Mouse (Mus musculus): ENCODE measurements around the gene Mtrex.

The Mtrex gene

DNA sequence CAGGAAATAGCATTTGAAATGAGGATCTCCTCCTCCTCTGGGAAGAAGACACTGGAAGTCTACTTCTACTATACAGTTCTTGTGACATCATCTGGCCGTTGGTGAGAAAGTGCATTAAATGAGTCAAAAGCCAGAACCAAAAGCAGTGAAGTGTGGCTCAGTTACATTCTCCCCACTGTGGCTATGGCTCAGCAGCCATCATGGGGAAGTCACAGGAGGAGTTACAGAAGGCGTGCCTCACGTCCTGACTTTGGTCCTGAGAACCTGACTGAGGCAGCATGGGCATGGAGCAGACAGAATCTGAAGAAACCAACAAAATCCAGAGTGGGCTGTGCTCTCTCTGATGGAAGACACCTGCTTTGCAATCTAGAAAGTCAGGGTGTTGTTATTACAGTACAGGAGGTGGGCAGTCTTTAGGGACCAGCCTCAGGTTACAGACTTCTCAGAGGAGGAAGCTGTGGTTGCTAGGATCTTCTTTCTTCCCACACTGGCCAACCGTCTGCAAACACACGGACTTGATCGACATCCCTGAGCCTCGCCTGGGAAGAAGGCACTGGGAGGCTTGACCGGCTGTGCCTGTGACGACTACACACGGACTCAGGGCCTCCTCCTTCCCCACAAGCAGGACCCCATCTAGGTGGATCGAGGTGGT lies 57.0 kb downstream of the Mtrex start:
- DNase-seq (ENCODE audit: low spot score), result no peak

DNA sequence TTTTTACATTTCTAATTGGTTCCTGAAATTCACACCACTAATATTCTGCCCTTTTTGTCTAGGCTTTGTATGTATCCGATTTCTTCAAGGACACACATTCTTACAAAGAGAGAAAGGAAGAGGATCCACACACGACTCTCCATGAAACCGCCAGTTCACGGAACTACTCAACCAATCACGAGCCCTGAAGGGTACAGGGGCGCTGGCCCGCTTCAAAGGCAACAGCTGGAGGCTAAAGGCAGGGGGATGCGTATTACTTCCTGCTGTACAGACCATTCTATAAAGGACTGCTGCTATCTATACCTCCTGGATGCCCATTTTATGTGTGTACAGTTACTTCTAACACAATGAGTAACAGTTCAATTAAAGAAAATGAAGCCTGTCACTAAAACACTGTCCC lies 59.8 kb downstream of the Mtrex start:
- DNase-seq (ENCODE audit: low spot score), result no peak

DNA sequence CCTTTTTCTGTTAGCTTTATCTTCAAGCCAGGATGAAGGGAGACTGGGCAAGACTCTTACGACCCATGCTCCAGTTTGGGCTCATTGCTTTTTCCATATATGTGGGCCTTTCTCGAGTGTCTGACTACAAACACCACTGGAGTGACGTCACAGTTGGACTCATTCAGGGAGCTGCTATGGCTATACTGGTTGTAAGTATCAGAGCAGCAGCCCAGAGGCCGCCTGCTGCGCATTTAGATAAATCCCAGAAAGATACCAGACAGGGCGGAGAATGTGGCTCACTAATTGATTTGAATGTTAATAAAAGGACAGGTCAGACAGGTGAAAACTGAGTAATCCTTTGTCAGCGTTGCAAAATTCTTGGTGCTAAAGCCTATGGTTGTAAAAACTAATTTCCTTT lies 60.4 kb downstream of the Mtrex start:
- no peak for DNase-seq (ENCODE audit: low spot score)

DNA sequence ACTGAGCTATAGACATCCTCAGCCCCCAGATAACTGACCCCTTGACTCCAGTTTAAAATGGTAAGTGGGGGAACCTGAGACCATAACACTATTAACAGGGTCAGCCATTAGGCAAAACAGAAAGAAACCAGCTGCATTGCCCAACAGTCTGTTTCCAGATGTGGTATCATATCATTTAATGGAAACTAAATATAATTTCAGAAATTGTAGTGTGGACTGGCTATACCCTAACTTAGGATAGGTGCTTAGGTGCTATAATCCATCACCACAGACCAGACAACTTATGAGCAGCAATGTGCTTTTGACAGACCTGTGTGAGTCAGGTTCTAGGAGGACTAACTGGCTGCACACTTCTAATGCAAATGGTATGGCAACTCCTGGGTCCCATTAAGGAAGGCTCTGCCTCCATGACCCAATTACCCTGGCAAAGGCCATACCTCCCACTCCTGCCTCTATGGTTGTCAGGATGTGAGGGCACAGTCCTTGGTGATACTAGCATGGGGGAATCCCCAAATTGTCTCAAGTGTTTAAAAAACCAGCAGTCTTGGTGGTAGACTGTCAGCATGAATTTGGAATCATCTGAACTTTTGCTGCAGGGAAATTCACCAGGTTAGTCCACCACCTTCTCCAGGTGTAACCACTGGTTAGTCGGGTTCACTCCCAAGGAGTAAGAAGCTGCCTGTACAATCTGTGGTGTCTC lies 64.1 kb downstream of the Mtrex start:
- no peak for DNase-seq (ENCODE audit: low spot score)

DNA sequence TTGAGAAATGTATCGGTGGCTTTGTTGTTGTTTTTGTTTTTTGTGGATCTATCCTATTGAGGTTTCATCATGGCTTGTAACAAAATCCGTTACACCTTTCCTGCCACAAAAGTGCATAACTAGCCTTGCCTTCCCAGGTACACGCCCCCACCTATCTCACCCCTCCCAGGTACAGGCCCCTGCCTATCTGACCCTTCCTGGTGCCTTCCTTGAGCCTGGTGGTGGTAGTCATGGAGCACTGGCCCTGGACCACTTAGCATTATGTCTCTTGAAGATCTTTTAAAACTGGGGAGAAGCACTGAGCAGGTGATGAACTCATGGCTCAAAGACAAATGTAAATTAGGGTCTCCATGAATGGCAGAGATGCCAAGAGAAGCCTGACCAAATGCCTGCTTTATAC lies 64.9 kb downstream of the Mtrex start:
- no peak for DNase-seq (ENCODE audit: low spot score)

DNA sequence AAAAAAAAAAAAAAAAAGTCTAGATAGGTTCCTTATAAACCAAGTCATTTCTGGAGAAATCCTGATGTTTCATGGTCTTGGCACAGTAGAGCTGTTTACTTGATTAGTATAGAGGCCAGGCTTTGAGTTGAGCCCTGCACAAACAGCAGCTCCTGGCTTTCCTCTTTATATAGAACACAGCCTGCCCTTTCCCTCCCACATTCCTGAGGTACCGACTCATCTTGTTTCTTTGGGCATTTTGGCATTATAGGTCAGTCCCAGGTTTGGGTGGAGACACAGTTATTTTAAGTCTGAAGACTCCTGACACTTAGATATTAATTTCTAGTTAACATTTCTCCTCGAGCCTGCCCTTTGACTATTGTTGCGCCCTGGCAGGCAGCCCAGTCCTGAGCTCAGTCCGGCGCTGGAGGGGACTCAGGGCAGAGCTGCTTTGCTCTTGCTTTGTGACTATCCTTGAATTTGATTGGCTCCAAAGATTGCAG lies 65.3 kb downstream of the Mtrex start:
- no peak for DNase-seq (ENCODE audit: low spot score)

DNA sequence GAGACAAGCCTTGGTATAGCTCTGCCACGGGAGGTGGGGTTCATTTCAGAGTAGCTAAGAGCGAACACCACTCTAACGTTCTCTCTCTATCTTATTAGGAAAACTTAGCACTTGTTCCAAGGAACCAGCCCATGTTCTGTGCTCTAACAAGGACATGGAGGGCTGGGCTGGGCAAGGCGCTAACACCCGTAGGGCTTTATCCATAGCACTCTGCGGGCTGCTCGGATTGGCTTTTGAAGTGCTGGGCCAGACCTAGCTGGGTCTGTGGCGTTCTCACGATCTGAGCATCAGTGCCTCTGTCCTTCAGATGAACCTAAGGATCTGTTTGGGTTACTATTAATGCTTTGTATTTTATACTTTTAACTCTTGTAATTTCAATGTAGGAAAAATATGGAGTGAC lies 66.3 kb downstream of the Mtrex start:
- DNase-seq (ENCODE audit: low spot score), result no peak

DNA sequence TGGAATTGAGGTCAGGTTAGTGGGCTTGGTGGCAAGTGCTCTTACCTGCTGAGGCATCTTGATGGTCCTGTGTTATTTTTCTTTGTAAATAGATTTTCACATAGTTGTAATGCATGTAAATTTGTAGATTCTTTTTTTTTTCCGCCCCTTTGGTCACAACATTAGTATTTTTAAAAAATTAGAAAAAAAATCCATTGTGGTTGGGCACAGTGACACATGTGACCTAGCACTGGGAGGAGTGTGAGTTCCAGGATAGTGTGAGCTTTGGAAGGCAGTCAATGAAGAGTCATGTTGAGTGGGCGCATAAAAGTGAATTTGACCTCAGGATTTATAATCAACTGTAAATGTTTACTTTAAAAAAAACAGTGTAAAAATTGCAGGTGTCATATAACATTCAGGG lies 66.8 kb downstream of the Mtrex start:
- DNase-seq (ENCODE audit: low spot score), result no peak

DNA sequence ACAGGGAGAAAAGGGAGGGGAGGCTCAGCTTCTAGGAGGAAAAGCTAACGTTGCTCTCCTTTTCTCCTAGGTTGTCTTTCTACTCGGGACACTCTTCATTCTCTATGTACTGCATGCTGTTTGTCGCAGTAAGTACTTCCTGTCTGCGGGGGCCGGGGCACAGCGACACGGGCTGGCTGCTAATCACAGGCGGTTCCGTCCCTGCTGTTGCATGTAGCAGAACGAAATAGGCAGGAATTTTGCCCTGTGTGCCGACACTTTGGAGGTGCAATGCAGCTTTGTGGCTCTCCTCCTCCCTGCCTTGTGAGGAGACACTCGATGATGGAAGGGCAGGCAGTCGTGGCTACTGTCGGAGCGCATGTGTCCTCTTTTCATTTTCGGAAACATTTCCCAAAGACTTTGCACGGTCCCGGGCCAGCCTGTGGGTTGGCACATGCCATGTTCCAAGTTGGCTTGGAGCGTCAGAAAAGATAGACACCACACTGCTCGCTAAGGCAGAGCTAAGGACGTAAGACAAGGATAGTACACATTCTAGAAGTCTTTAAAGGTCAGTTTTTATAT lies 67.5 kb downstream of the Mtrex start:
- DNase-seq (ENCODE audit: low spot score), result no peak

DNA sequence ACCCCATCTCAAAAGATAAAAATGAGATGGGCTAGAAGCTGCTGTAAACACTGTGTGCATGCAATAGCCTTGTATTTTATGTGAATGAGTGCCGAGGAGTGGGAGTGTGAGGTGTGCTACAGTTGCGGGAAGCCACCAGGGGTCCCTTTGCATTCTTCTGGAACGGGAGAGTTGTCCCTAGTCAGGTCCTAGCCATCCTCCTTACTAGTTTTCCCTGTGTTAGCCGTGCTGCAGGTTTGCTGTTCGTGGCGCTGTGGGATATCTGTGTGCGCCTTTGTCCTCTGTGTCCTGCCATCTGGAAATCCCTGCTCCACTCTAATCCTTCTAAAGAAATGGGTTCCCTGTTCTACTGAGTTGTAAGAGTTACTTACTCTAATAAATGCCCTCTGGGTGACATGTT lies 69.3 kb downstream of the Mtrex start:
- DNase-seq (ENCODE audit: low spot score), result no peak

DNA sequence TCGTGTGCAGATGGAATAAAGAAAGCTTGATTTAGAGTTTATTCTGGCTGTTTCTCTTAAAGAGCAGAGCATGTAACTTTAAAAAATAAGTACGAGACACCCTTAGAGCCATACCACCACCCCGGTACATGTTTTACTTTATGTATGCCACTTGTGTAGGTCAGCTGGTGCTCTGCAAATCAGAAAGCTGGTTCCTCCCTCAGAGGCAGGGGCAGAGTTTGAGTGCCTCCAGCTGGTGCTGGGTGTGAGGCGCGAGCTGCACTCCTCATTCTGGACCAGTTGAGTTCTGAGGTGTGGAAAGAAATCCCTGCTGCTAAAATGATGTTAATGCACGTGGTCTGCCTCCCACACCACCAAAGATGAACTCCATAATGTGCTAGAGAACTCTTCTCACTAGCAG lies 72.8 kb downstream of the Mtrex start:
- DNase-seq (ENCODE audit: low spot score), result no peak

DNA sequence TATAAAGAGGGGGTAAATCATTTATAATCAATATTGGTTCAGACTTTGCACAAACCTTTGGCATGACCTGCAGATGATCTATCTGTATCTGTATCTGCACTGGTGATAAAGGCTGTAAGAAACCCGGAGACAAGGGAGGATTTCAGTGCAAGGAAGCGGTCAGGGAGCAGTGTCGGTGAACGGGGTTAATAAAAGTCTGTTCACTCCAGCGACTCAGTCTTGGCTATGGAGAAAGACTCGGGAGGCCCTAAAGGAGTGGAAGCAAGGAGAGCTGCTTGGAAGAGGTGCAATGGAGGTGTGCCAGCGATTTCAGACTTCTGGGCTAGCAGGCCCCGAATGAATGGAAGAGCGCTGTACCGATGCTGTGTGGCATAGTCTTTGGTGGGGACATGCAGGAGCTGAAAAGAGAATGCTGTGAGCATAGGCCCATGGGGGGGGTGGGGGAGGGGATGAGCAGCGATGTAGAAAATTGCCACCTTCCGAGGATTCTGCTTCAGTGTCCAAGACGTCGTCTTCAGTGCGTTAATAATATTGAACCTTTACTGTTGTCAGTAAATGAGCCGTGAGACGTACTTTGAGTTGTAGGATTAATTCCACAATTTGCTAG lies 73.4 kb downstream of the Mtrex start:
- DNase-seq (ENCODE audit: low spot score), result no peak

DNA sequence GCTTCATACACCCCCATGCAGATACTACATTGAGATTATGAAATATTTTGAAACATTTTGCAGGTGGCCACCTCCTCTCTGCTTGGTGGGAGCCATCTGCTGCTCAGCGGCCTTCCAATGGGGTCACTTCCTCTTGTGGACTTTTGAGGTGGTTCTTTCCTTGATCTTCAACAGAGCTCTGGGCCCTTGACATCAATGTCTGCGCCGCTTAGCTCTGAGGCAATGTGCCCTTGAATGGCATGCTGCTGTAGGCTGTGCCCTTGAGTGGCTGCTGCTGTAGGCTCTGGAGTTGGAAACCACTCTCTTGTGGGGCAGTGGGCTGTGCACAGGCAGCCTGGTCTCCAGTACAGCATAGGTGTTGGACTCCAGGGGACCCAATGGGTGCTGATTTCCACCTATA lies 81.3 kb downstream of the Mtrex start:
- DNase-seq (ENCODE audit: low spot score), result no peak

DNA sequence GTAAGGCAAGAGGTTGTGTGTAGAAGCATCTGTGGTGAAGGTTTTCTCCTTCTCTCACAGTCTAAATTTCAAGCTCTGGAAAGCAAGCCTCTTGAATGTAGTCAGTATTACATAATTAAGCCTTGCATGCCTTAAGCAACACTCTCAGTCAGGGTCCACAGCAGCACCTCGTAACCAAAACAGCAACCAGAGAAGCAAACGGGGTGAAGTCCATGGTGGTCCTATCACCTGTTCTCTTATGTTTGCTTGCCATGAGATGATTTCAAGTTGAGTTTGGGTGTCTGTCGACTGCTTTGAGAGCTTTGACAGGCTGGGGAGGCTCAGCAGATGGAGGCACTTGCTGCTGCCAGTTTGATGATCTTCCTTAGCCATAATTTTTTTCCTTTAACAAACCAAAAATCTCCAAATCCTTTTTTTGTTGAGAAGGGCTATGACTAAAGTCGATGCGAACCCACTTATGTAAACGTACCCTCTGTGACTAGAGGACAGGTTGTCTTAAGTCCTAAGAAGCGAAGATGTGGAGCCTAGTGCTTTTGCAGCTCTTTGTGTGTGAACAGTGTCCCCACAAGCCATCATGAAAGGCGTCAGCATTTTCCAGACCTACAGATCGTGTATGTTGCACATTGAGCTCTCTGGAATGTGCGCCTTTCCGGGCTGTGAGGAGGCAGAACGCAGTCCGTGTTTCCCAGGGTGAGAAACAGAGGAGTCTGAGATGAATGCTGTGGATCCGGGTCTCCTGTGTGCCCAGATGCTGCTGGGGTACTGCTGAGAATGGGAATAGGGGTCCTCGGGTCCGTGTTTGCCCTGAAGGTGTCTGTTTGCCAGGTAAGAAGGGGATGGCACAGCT lies 86.7 kb downstream of the Mtrex start:
- DNase-seq (ENCODE audit: low spot score), result no peak

DNA sequence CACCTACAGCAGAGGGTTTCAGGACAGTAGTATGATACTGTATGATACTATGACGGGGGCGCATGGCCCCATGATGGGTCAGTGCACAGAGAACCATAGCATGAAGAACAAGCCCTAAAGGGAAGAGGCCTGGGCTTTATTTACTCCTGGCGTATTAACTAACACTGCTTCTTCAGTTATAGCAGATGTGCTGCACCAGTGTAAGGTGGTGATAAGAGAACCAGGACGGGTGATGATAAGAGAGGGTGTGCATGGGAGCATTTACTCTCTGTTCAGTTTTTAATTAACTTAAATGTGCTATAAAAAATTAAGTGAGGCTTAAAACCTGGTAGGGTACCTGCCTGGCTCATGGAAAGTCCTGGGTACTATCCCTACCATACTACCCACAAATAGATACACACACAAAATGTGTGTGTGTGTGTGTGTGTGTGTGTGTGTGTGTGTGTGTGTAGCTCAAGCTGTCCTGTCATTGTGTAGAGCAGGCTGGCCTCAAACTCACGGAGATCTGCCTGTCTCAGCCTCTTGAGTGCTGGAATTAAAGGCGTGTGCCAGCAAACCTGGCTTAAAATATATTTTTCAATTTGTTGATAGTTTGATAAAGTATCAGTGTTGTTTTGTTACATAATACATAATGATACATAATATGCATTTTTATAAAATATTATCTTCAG lies 88.5 kb downstream of the Mtrex start:
- DNase-seq (ENCODE audit: low spot score), result no peak

DNA sequence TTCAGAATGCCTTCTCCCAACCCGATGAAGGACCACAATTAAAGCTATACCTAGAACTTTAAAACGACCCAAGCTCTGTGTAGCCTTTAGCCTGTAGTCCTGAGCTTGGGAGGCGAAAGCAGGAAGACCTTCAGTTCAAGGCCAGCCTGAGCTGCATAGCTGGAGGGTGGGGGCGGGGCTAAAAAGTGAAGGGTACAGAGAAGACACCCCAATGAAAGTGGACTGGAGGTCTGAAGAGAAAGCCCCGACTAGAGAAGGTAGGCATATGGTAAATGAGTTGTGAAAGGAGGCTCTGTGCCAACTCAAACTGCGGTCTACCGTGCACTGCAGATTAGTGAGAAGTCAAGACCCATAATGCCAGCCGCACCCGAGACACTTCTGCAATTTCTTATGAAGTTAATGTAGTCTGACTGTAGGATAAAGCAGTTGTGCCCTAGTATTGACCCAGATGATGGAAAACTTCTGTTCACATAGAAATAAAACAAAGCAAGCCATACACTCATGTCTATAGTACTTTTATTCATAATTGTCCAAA lies 89.5 kb downstream of the Mtrex start:
- DNase-seq (ENCODE audit: low spot score), result no peak

DNA sequence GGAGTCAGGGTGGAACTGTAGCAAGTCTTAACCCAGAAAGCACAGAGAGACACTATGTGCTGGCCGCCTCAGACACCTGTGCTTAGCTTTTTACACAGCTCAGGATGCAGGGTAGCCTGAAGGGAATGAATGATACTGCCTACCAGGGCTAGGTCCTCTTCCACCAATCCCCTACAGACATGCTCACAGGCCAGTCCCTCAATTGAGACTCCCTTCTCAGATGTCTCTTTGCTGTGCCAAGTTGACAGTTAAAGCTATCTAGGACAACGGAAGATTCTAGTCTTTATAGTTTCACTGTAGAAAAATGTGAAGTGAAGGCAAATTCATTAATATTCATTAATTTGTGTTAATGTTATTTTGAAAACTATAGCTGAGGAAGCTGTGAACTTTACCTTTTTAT lies 90.2 kb downstream of the Mtrex start:
- no peak for DNase-seq (ENCODE audit: low spot score)

DNA sequence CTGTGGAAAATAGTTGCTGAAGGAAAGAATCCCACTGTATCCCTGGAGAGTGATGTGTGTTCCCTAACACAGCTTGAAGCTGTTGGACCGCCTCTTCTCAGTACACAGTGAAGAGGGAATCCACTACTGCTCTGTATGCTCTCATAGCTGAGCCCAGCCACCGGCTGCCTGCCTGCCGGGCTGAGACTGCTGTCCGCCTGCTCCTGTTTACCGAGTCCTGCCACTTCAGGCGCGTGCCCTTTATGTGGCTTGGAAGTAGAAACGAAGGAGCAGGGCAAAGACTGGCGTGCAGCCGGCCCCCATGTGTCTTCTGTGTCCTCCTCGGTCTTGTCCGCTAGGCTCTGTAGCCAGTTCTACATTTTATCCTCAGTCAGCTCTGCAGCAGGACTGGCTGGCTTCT lies 92.1 kb downstream of the Mtrex start:
- no peak for DNase-seq (ENCODE audit: low spot score)

DNA sequence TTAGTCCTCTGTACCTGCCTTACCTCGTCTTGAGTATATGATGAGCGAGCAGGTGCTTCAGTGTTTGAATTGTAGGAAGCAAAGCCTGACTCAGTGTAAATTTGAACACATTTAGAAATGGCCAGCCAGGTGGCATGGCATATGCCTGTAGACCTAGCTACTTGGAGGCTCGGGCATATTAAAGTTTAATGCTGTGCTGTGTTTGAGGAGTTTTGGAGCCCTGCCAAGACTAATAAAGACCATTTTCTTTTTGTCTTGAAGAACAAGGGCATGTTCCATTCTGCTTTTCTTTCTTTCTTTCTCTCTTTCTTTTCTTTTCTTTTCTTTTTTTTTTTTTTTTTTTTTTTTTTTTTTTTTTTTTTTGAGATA lies 93.3 kb downstream of the Mtrex start:
- no peak for DNase-seq (ENCODE audit: low spot score)

DNA sequence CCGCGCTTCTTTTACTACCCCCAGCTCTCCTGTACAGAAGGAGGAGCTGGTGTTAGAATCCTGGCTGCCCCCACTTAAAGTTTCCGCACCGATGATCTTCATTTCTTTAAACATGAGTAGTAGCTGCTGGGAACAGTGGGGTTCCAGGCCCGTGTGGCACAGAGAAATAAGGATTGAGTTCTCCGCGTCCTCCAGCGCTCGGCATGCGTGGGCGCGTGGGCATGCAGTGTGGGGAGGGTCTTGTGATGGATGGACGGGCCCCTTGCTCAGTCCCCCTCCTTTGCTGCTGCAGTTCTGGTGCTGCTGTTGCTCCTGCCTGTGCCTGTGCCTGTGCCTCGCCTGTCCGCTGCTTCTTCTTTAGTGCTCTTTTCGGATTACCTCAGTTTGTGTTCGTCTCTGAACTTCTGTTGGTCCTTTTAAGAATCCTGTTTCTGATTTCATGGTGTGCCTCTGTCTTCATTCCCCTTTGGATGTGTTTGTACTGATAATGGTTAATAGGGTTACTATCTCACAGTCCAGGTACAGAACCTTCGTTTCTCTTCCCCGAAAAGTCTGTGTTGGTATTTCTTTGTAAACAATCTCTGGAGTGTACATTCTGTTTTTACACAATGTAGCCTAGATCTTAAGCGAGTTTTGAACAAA lies 93.8 kb downstream of the Mtrex start:
- no peak for DNase-seq (ENCODE audit: low spot score)

DNA sequence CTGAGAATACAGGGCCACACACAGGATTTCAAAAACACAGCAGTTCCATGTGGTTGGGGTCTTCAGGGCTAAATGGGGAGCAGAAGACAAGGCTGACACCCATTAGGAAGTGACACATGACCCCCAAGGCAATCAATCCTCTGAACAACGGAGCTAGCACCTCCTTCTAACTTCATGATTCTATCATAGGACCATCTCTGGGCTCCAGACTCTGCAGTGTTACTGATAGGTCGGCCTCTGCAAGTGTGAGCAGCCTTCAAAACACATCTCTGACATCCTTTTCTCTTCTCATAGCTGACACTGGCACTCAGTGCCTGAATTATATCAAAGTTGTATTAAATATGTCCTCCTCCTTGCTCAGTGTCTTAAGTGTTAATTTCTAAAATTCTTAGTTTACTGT lies 94.6 kb downstream of the Mtrex start:
- DNase-seq (ENCODE audit: low spot score), result no peak
